Mouse (Mus musculus) MEL (cell line): Measurements from ENCODE around the gene Sh3rf1.

Source experiments
- CHD1 ChIP-seq: IDR thresholded peaks from 2 replicates; pipeline ENCODE4 v1.6.1; 2012; ENCODE audit warnings: low read depth, mild to moderate bottlenecking, inconsistent platforms, low read length, improper control_type of control experiment
- CTCF ChIP-seq, 3 experiments: IDR thresholded peaks in 2 of 3; conservative IDR thresholded peaks in 1 of 3; 2 replicates each; pipeline ENCODE4 v1.5.1; 2011 to 2012; ENCODE audit warnings: low read length in 3 of 3, low read depth in 2 of 3, mild to moderate bottlenecking in 2 of 3, improper control_type of control experiment in 1 of 3, inconsistent platforms in 1 of 3, mixed read lengths in 1 of 3, moderate library complexity in 1 of 3; ENCODE audit not compliant: control insufficient read depth in 1 of 3, insufficient read depth in 1 of 3, poor library complexity in 1 of 3, severe bottlenecking in 1 of 3
- GATA1 ChIP-seq: IDR thresholded peaks from 2 replicates; pipeline ENCODE4 v1.6.1; 2011; ENCODE audit warnings: low read depth, low read length, improper control_type of control experiment
- MAZ ChIP-seq: IDR thresholded peaks from 2 replicates; pipeline ENCODE4 v1.6.1; 2012; ENCODE audit warnings: low read depth, mild to moderate bottlenecking, inconsistent platforms, low read length, improper control_type of control experiment
- MXI1 ChIP-seq: IDR thresholded peaks from 2 replicates; pipeline ENCODE4 v1.6.1; 2011; ENCODE audit warnings: mild to moderate bottlenecking, low read depth, low read length, improper control_type of control experiment
- POLR2A ChIP-seq, 2 experiments: IDR thresholded peaks; 2 replicates each; pipeline ENCODE4 v1.6.1; 2011 to 2012; ENCODE audit warnings: low read length in 2 of 2, mild to moderate bottlenecking in 2 of 2, control low read depth in 1 of 2, improper control_type of control experiment in 1 of 2, low read depth in 1 of 2, moderate library complexity in 1 of 2; ENCODE audit not compliant: control insufficient read depth in 1 of 2, insufficient read depth in 1 of 2, poor library complexity in 1 of 2
- RAD21 ChIP-seq: IDR thresholded peaks from 2 replicates; pipeline ENCODE4 v1.6.1; 2011; ENCODE audit warnings: mild to moderate bottlenecking, low read depth, low read length, improper control_type of control experiment
- TCF12 ChIP-seq: IDR thresholded peaks from 2 replicates; pipeline ENCODE4 v1.6.1; 2014; ENCODE audit warnings: low read depth, mild to moderate bottlenecking, inconsistent platforms, low read length, improper control_type of control experiment, moderate library complexity

DNA sequence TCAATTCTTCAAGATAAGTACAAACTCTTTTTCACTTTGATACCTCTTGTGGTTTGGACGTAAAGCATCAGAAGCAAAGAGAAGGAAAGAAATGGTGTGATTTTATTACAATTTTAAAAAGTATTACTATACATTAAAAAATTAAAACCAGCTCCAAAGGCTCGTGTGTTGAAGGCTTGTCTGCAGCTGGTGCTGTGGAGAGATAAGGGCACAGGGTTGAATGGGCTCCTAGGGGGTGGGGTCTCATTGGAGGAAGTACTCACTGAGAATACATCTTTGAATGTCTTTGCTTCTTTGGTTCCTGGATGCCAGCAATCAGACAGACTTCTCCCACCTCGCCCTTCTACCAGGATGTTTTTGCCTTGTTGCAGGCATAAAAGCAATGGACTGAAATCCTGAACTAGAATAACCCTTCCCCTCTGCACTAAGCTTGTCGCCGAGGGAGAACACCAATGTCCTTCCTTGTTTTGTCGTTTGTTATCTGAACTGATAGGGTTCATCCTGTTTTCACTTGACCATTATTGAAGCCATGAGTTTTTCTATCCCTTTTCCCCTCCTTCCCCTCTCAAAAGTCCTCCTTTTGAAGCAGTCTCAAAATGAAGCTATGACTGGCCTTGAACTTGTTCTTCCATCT, 23.3 kb upstream of the Sh3rf1 start:
- TF ChIP-seq CTCF (IDR thresholded peaks at IDR 0.05 in 2 of 3, conservative IDR thresholded peaks at IDR 0.05 in 1 of 3; ENCODE audit: control insufficient read depth in 1 of 3, insufficient read depth in 1 of 3, low read depth in 2 of 3, low read length in 3 of 3, poor library complexity in 1 of 3, severe bottlenecking in 1 of 3) (no peak), POLR2A (IDR thresholded peaks at IDR 0.05; ENCODE audit: control insufficient read depth in 1 of 2, insufficient read depth in 1 of 2, low read depth in 1 of 2, low read length in 2 of 2, poor library complexity in 1 of 2) (no peak), GATA1 (peak; percentile 78), MAZ (no peak), TCF12 (no peak), MXI1 (no peak), RAD21 (no peak), CHD1 (no peak)
